Mouse (Mus musculus) MEL (cell line): ENCODE measurements at regions not wholly inside any gene's neighbourhood (a gene's known extent, or its start where the extent isn't known, plus 50 kb on each side); places are given as distances from the start of the nearest gene placed in this dataset.

Experiments used
- DNase-seq: peaks from one replicate; pipeline ENCODE4 v3.0.0; 2011; ENCODE audit warnings: low read depth, low spot score
- H3K27ac ChIP-seq: 2 replicates; pipeline ENCODE4 v1.5.1; 2012; ENCODE audit warnings: low read depth, mild to moderate bottlenecking, control low read depth, low read length, moderate library complexity; ENCODE audit not compliant: control insufficient read depth
- H3K27me3 ChIP-seq, 2 experiments: fragments of 150-350 bp in 1 of 2; sonication (generic) in 1 of 2; 2 replicates each; pipeline ENCODE4 v1.6.1; 2012; ENCODE audit warnings: low read length in 2 of 2, mild to moderate bottlenecking in 2 of 2, improper control_type of control experiment in 1 of 2, moderate library complexity in 1 of 2; ENCODE audit not compliant: insufficient read depth in 2 of 2, control insufficient read depth in 1 of 2
- H3K36me3 ChIP-seq, 2 experiments: 2 replicates each; pipeline ENCODE4 v1.6.1; 2012 to 2014; ENCODE audit warnings: low read length in 2 of 2, improper control_type of control experiment in 1 of 2, inconsistent platforms in 1 of 2, mild to moderate bottlenecking in 1 of 2; ENCODE audit not compliant: insufficient read depth in 2 of 2, control insufficient read depth in 1 of 2
- H3K4me1 ChIP-seq, 2 experiments: fragments of 150-350 bp in 1 of 2; sonication (generic) in 1 of 2; 2 replicates each; pipeline ENCODE4 v1.6.1; 2012; ENCODE audit warnings: low read length in 2 of 2, improper control_type of control experiment in 1 of 2, mild to moderate bottlenecking in 1 of 2; ENCODE audit not compliant: insufficient read depth in 2 of 2, control insufficient read depth in 1 of 2
- H3K4me3 ChIP-seq, 2 experiments: fragments of 150-350 bp in 1 of 2; sonication (generic) in 1 of 2; 2 replicates each; pipeline ENCODE4 v1.5.1; 2012; ENCODE audit warnings: low read depth in 2 of 2, low read length in 2 of 2, mild to moderate bottlenecking in 2 of 2, moderate library complexity in 2 of 2, control low read depth in 1 of 2, improper control_type of control experiment in 1 of 2; ENCODE audit not compliant: control insufficient read depth in 1 of 2, insufficient read depth in 1 of 2
- H3K79me2 ChIP-seq: 2 replicates; pipeline ENCODE4 v1.6.1; 2012; ENCODE audit warnings: mild to moderate bottlenecking, low read length, moderate library complexity; ENCODE audit not compliant: control insufficient read depth, poor library complexity, insufficient read depth
- H3K9ac ChIP-seq: 2 replicates; pipeline ENCODE4 v1.6.1; 2012; ENCODE audit warnings: low read depth, mild to moderate bottlenecking, control low read depth, low read length, moderate library complexity; ENCODE audit not compliant: control insufficient read depth, poor library complexity, severe bottlenecking
- H3K9me3 ChIP-seq: fragments of 150-350 bp; sonication (generic); replicated peaks from 2 replicates; pipeline ENCODE4 v1.6.1; 2012; ENCODE audit warnings: mild to moderate bottlenecking, low read length, improper control_type of control experiment, moderate library complexity; ENCODE audit not compliant: insufficient read depth
- CHD1 ChIP-seq: IDR thresholded peaks from 2 replicates; pipeline ENCODE4 v1.6.1; 2012; ENCODE audit warnings: low read depth, mild to moderate bottlenecking, inconsistent platforms, low read length, improper control_type of control experiment
- CHD2 ChIP-seq: IDR thresholded peaks from 2 replicates; pipeline ENCODE4 v1.6.1; 2011; ENCODE audit warnings: low read length, improper control_type of control experiment
- CTCF ChIP-seq, 3 experiments: IDR thresholded peaks in 2 of 3; conservative IDR thresholded peaks in 1 of 3; 2 replicates each; pipeline ENCODE4 v1.5.1; 2011 to 2012; ENCODE audit warnings: low read length in 3 of 3, low read depth in 2 of 3, mild to moderate bottlenecking in 2 of 3, improper control_type of control experiment in 1 of 3, inconsistent platforms in 1 of 3, mixed read lengths in 1 of 3, moderate library complexity in 1 of 3; ENCODE audit not compliant: control insufficient read depth in 1 of 3, insufficient read depth in 1 of 3, poor library complexity in 1 of 3, severe bottlenecking in 1 of 3
- ELF1 ChIP-seq: IDR thresholded peaks from 2 replicates; pipeline ENCODE4 v1.6.1; 2014; ENCODE audit warnings: low read depth, mild to moderate bottlenecking, inconsistent platforms, low read length, improper control_type of control experiment, moderate library complexity
- EP300 ChIP-seq, 2 experiments: IDR thresholded peaks; 2 replicates each; pipeline ENCODE4 v1.6.1; 2011; ENCODE audit warnings: improper control_type of control experiment in 2 of 2, low read length in 2 of 2, low read depth in 1 of 2, mild to moderate bottlenecking in 1 of 2
- ETS1 ChIP-seq: IDR thresholded peaks from 2 replicates; pipeline ENCODE4 v1.6.1; 2012; ENCODE audit warnings: low read depth, mild to moderate bottlenecking, inconsistent platforms, low read length, improper control_type of control experiment, moderate library complexity
- GABPA ChIP-seq: IDR thresholded peaks from 2 replicates; pipeline ENCODE4 v1.6.1; 2012; ENCODE audit warnings: low read depth, mild to moderate bottlenecking, inconsistent platforms, low read length, improper control_type of control experiment, moderate library complexity
- GATA1 ChIP-seq: IDR thresholded peaks from 2 replicates; pipeline ENCODE4 v1.6.1; 2011; ENCODE audit warnings: low read depth, low read length, improper control_type of control experiment
- HCFC1 ChIP-seq: IDR thresholded peaks from 2 replicates; pipeline ENCODE4 v1.6.1; 2012; ENCODE audit warnings: low read depth, mild to moderate bottlenecking, inconsistent platforms, low read length, improper control_type of control experiment, moderate library complexity
- JUND ChIP-seq: IDR thresholded peaks from 2 replicates; pipeline ENCODE4 v1.6.1; 2011; ENCODE audit warnings: low read depth, mild to moderate bottlenecking, improper control_type of control experiment, low read length
- KAT2A ChIP-seq: conservative IDR thresholded peaks from 2 replicates; pipeline ENCODE4 v1.6.1; 2012; ENCODE audit warnings: low read depth, low read length, improper control_type of control experiment, inconsistent platforms
- MAFK ChIP-seq: IDR thresholded peaks from 2 replicates; pipeline ENCODE4 v1.6.1; 2011; ENCODE audit warnings: low read depth, mild to moderate bottlenecking, low read length, improper control_type of control experiment, borderline replicate concordance
- MAX ChIP-seq: IDR thresholded peaks from 2 replicates; pipeline ENCODE4 v1.6.1; 2011; ENCODE audit warnings: low read length, improper control_type of control experiment
- MAZ ChIP-seq: IDR thresholded peaks from 2 replicates; pipeline ENCODE4 v1.6.1; 2012; ENCODE audit warnings: low read depth, mild to moderate bottlenecking, inconsistent platforms, low read length, improper control_type of control experiment
- MEF2A ChIP-seq: IDR thresholded peaks from 2 replicates; pipeline ENCODE4 v1.6.1; 2014; ENCODE audit warnings: low read depth, mild to moderate bottlenecking, inconsistent platforms, low read length, improper control_type of control experiment; ENCODE audit not compliant: poor library complexity, insufficient replicate concordance, severe bottlenecking; ENCODE audit errors: extremely low read depth
- MXI1 ChIP-seq: IDR thresholded peaks from 2 replicates; pipeline ENCODE4 v1.6.1; 2011; ENCODE audit warnings: mild to moderate bottlenecking, low read depth, low read length, improper control_type of control experiment
- MYB ChIP-seq: IDR thresholded peaks from 2 replicates; pipeline ENCODE4 v1.6.1; 2011; ENCODE audit warnings: mild to moderate bottlenecking, low read depth, low read length, improper control_type of control experiment
- MYC ChIP-seq: IDR thresholded peaks from 2 replicates; pipeline ENCODE4 v1.6.1; 2011; ENCODE audit warnings: low read depth, mild to moderate bottlenecking, low read length, improper control_type of control experiment, moderate library complexity
- NELFE ChIP-seq: IDR thresholded peaks from 2 replicates; pipeline ENCODE4 v1.6.1; 2011; ENCODE audit warnings: low read depth, low read length, improper control_type of control experiment
- NRF1 ChIP-seq: IDR thresholded peaks from 2 replicates; pipeline ENCODE4 v1.6.1; 2014; ENCODE audit warnings: low read depth, mild to moderate bottlenecking, inconsistent platforms, low read length, improper control_type of control experiment, moderate library complexity; ENCODE audit not compliant: poor library complexity, insufficient read depth, severe bottlenecking
- POLR2A ChIP-seq, 2 experiments: IDR thresholded peaks; 2 replicates each; pipeline ENCODE4 v1.6.1; 2011 to 2012; ENCODE audit warnings: low read length in 2 of 2, mild to moderate bottlenecking in 2 of 2, control low read depth in 1 of 2, improper control_type of control experiment in 1 of 2, low read depth in 1 of 2, moderate library complexity in 1 of 2; ENCODE audit not compliant: control insufficient read depth in 1 of 2, insufficient read depth in 1 of 2, poor library complexity in 1 of 2
- POLR2AphosphoS2 ChIP-seq: IDR thresholded peaks from 2 replicates; pipeline ENCODE4 v1.6.1; 2011; ENCODE audit warnings: low read length, improper control_type of control experiment
- RAD21 ChIP-seq: IDR thresholded peaks from 2 replicates; pipeline ENCODE4 v1.6.1; 2011; ENCODE audit warnings: mild to moderate bottlenecking, low read depth, low read length, improper control_type of control experiment
- SIN3A ChIP-seq: IDR thresholded peaks from 2 replicates; pipeline ENCODE4 v1.6.1; 2012; ENCODE audit warnings: low read length, improper control_type of control experiment, inconsistent platforms
- TAL1 ChIP-seq: IDR thresholded peaks from 2 replicates; pipeline ENCODE4 v1.6.1; 2012; ENCODE audit warnings: mild to moderate bottlenecking, inconsistent platforms, low read length, moderate library complexity, mixed read lengths
- TBP ChIP-seq: IDR thresholded peaks from 2 replicates; pipeline ENCODE4 v1.8.0; 2011; ENCODE audit warnings: low read depth, low read length, improper control_type of control experiment
- TCF12 ChIP-seq: IDR thresholded peaks from 2 replicates; pipeline ENCODE4 v1.6.1; 2014; ENCODE audit warnings: low read depth, mild to moderate bottlenecking, inconsistent platforms, low read length, improper control_type of control experiment, moderate library complexity
- USF2 ChIP-seq, 2 experiments: IDR thresholded peaks; 2 replicates each; pipeline ENCODE4 v1.6.1; 2011 to 2012; ENCODE audit warnings: improper control_type of control experiment in 2 of 2, low read length in 2 of 2, borderline replicate concordance in 1 of 2, inconsistent platforms in 1 of 2, low read depth in 1 of 2, mild to moderate bottlenecking in 1 of 2; ENCODE audit not compliant: insufficient read depth in 1 of 2
- ZC3H11A ChIP-seq: IDR thresholded peaks from 2 replicates; pipeline ENCODE4 v1.6.1; 2012; ENCODE audit warnings: low read depth, mild to moderate bottlenecking, inconsistent platforms, low read length, improper control_type of control experiment
- ZKSCAN1 ChIP-seq: IDR thresholded peaks from 2 replicates; pipeline ENCODE4 v1.6.1; 2012; ENCODE audit warnings: low read depth, mild to moderate bottlenecking, inconsistent platforms, low read length, improper control_type of control experiment, moderate library complexity
- ZNF384 ChIP-seq: IDR thresholded peaks from 2 replicates; pipeline ENCODE4 v1.6.1; 2012; ENCODE audit warnings: low read depth, mild to moderate bottlenecking, inconsistent platforms, low read length, improper control_type of control experiment

DNA sequence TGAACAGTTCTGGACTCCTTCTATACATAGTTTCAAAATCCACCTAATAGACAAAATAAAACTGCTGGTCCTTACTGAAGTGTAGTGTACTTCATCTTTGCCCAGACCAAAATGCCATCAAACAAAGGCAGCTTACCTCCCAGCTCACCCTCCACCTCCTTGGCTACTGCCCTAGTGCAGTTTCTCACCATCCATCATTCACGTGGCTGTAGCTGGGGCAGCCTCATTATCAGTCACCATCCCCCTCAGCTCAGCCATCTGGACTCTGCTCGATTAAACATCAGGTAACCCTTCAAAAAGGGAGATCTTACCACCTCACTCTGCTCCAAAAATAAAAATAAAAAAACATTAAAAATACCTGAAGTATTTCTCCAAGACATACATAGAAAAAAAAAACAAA is 332.8 kb downstream of the Kcns3 start:
- H3K27me3 ChIP-seq, result no peaks in the 10 kb centered on the region
- DNase-seq, result no peak
- H3K9ac ChIP-seq, result no peak overlapping the region
- H3K79me2 ChIP-seq, result no peaks in the 10 kb centered on the region
- no peak overlapping the region for H3K27ac ChIP-seq
- H3K4me3 ChIP-seq, result no peak overlapping the region
- no peaks in the 10 kb centered on the region for H3K36me3 ChIP-seq
- TF ChIP-seq KAT2A (no peak), ZNF384 (no peak), ZKSCAN1 (no peak), JUND (no peak), RAD21 (no peak), MYB (no peak), EP300 (IDR thresholded peaks at IDR 0.05; ENCODE audit: low read depth in 1 of 2, low read length in 2 of 2) (no peak), MXI1 (no peak), NELFE (no peak), ETS1 (no peak), NRF1 (no peak), TBP (no peak), POLR2A (IDR thresholded peaks at IDR 0.05; ENCODE audit: control insufficient read depth in 1 of 2, insufficient read depth in 1 of 2, low read depth in 1 of 2, low read length in 2 of 2, poor library complexity in 1 of 2) (no peak), TCF12 (no peak), CHD1 (no peak), GABPA (no peak), MAFK (no peak), MEF2A (no peak), SIN3A (no peak)
- H3K4me1 ChIP-seq, result no peaks in the 10 kb centered on the region
- no peaks in the 10 kb centered on the region for H3K9me3 ChIP-seq

DNA sequence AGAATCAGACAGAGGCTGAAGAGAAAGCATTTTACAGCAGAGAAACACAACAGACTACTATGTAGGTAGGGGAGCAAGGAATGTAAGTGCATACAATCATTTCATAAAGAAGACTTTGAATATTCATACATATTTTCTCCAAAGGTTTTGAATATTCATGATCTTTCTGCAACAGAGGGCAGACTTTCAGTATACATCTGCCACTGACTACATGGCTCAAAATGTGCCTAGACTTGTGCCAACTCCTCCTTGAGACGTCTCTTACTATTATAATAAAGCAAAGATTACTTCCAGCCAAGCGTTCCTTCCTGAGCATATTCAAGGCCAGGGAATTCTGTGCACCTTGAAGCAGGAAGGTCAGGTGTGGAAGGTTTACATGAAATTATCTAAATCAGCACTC is 333.3 kb downstream of the Kcns3 start:
- no peak for DNase-seq
- Histone ChIP-seq H3K36me3 (no peaks in the 10 kb centered on the region), H3K9me3 (no peaks in the 10 kb centered on the region), H3K27me3 (no peaks in the 10 kb centered on the region), H3K4me1 (no peaks in the 10 kb centered on the region), H3K27ac (no peak overlapping the region), H3K79me2 (no peaks in the 10 kb centered on the region), H3K9ac (no peak overlapping the region), H3K4me3 (no peak overlapping the region)
- no peak for TF ChIP-seq USF2 (IDR thresholded peaks at IDR 0.05; ENCODE audit: borderline replicate concordance in 1 of 2, insufficient read depth in 1 of 2, low read depth in 1 of 2, low read length in 2 of 2)
- no peak for TF ChIP-seq MYC
- TF ChIP-seq ZC3H11A, result no peak
- no peak for TF ChIP-seq CHD2
- no peak for TF ChIP-seq CTCF (IDR thresholded peaks at IDR 0.05 in 2 of 3, conservative IDR thresholded peaks at IDR 0.05 in 1 of 3; ENCODE audit: control insufficient read depth in 1 of 3, insufficient read depth in 1 of 3, low read depth in 2 of 3, low read length in 3 of 3, poor library complexity in 1 of 3, severe bottlenecking in 1 of 3)
- TF ChIP-seq TAL1, result no peak
- no peak for TF ChIP-seq MAX
- TF ChIP-seq MAFK, result no peak
- TF ChIP-seq HCFC1, result no peak
- no peak for TF ChIP-seq ELF1
- no peak for TF ChIP-seq TCF12
- TF ChIP-seq MAZ, result no peak
- no peak for TF ChIP-seq RAD21
- TF ChIP-seq MYB, result no peak
- no peak for TF ChIP-seq POLR2AphosphoS2
- no peak for TF ChIP-seq GATA1
